Mouse (Mus musculus): Measurements from ENCODE around the gene Zfhx3. TPM values are rescaled to one million over a fixed set of nuclear protein-coding genes. Genes with fewer than 3 reads are reported as not detected.

Zfhx3 gene
- polyA plus RNA-seq, 1 experiment, result 6.6 TPM

DNA sequence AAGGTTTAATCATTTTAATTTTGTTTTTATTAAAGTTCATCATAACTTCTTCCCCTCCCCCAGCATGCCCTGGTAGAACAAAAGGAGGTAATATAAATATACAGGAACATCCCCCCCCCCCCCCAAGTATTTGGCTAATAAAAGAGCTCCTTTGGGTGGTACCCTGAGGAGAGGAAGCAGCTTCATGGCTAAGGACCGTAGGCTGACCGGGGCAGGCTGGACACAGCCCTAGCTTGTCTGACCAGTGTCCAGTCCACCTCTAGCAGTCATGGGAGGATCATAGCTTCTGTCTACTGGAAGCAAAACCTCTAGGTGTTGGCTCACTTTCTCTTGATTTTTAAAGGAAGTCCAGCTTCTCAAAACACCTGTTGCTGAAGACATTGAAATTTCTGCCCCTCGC, 927.0 kb downstream of the Zfhx3 start:
- no peaks in the 10 kb centered on the region; the same call in 1 of the 2 replicates for H3K4me1 ChIP-seq (ENCODE audit: control insufficient read depth, insufficient read depth, low read length)
- no peak for TF ChIP-seq CTCF (IDR thresholded peaks at IDR 0.05; ENCODE audit: control insufficient read depth, insufficient read depth, low read length)
- no peak for TF ChIP-seq POLR2A (IDR thresholded peaks at IDR 0.05; ENCODE audit: borderline replicate concordance, control insufficient read depth, low read depth, low read length)
- no peak overlapping the region for H3K4me3 ChIP-seq (replicated peaks; ENCODE audit: control insufficient read depth, low read depth, low read length)
- 67% methylated on average over 3 of the region's 3 CpGs for WGBS
- H3K27ac ChIP-seq (ENCODE audit: control insufficient read depth, insufficient read depth, low read depth, low read length, poor library complexity), result no peak overlapping the region

DNA sequence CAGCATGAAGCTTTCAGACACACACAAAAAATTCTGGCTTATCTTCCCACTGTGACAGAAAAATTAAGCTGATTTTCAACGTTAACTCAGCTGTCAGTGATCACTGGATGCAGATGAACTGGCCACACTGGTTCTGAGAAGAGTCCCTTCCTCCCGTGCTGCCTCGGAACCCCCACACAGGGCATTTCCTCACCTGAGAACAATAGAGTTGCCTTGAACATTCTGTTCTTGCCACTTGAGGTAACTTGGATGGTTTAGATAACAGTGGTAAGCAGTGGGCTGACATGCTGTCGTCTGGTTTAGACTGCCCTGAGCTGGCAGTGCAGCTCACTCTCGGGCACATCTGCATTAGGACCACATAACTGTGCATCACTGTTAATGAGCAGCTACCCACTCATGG, 927.5 kb downstream of the Zfhx3 start:
- no peaks in the 10 kb centered on the region; the same call in 1 of the 2 replicates for H3K4me1 ChIP-seq (ENCODE audit: control insufficient read depth, insufficient read depth, low read length)
- TF ChIP-seq CTCF (IDR thresholded peaks at IDR 0.05; ENCODE audit: control insufficient read depth, insufficient read depth, low read length), result no peak
- no peak for TF ChIP-seq POLR2A (IDR thresholded peaks at IDR 0.05; ENCODE audit: borderline replicate concordance, control insufficient read depth, low read depth, low read length)
- H3K27ac ChIP-seq (ENCODE audit: control insufficient read depth, insufficient read depth, low read depth, low read length, poor library complexity), result no peak overlapping the region
- WGBS, result 64% methylated on average over 5 of the region's 5 CpGs
- H3K4me3 ChIP-seq (replicated peaks; ENCODE audit: control insufficient read depth, low read depth, low read length), result no peak overlapping the region

DNA sequence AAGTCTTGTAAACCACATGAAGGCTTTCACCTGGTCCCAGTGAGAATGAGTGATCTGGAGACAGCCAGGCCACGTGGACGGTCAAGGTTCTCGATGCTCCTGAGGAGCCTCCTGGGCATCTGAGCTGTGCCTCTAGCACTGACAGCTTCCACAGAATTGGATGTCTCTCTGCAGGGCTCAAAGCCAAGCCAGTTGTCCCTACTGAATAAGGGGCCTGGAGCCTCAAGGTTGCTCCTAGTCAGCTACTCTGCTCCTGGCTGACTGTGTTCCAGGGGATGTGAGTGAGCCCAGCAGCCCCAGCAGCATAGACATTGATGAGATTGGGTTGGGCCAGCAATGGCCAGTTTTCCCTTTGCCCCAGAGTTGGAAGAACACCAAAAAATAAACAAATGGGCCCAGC, 927.9 kb downstream of the Zfhx3 start:
- Histone ChIP-seq H3K27ac (ENCODE audit: control insufficient read depth, insufficient read depth, low read depth, low read length, poor library complexity) (no peak overlapping the region), H3K4me3 (replicated peaks; ENCODE audit: control insufficient read depth, low read depth, low read length) (no peak overlapping the region), H3K4me1 (ENCODE audit: control insufficient read depth, insufficient read depth, low read length) (no peaks in the 10 kb centered on the region; the same call in 1 of the 2 replicates)
- 84% methylated on average over 3 of the region's 3 CpGs for WGBS
- no peak for TF ChIP-seq CTCF (IDR thresholded peaks at IDR 0.05; ENCODE audit: control insufficient read depth, insufficient read depth, low read length)
- no peak for TF ChIP-seq POLR2A (IDR thresholded peaks at IDR 0.05; ENCODE audit: borderline replicate concordance, control insufficient read depth, low read depth, low read length)

DNA sequence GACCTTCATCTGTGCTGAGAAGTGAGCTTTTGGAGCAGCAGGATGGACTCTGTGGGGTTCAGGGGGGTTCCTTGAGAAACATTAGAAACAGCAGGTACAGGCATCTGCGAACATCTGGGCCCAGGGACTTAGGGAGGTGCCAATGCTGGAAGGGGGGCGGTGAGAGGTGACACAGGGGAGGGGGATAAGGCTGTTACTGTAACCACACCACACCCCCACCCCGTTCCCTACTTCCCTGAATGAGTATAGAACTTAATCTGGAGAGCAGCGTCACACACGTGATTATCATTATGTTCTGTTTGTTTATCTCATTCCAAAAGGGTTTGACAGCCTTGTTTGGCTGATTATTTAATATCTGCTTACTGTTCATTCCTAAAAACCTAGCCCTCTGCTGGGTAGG, 933.3 kb downstream of the Zfhx3 start:
- Histone ChIP-seq H3K27ac (ENCODE audit: control insufficient read depth, insufficient read depth, low read depth, low read length, poor library complexity) (no peak overlapping the region), H3K4me1 (ENCODE audit: control insufficient read depth, insufficient read depth, low read length) (no peaks in the 10 kb centered on the region), H3K4me3 (replicated peaks; ENCODE audit: control insufficient read depth, low read depth, low read length) (no peak overlapping the region)
- 70% methylated on average over 5 of the region's 5 CpGs for WGBS
- no peak for TF ChIP-seq CTCF (IDR thresholded peaks at IDR 0.05; ENCODE audit: control insufficient read depth, insufficient read depth, low read length)
- no peak for TF ChIP-seq POLR2A (IDR thresholded peaks at IDR 0.05; ENCODE audit: borderline replicate concordance, control insufficient read depth, low read depth, low read length)

DNA sequence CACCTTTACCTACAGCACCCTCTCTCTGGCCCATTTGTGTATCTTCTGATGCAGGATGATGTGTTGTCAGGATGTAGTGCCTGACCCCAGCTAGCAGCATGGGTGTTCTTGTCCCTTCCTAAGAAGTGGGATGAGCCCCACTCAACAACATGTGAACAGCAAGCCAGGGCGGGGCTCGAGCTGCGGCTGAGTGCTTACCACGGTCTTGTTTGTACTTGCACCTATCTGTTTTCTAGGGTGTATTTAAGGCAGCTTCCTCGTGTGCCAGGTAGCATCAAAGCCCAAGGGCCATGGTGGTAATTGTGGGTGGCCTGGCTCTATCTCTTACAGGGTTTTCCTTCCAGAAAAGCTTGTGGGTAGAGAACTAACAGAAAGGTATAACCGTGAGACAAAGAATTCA, 937.7 kb downstream of the Zfhx3 start:
- Histone ChIP-seq H3K4me3 (replicated peaks; ENCODE audit: control insufficient read depth, low read depth, low read length) (no peak overlapping the region), H3K4me1 (ENCODE audit: control insufficient read depth, insufficient read depth, low read length) (no peaks in the 10 kb centered on the region), H3K27ac (ENCODE audit: control insufficient read depth, insufficient read depth, low read depth, low read length, poor library complexity) (no peak overlapping the region)
- WGBS, result 73% methylated on average over 6 of the region's 6 CpGs
- TF ChIP-seq CTCF (IDR thresholded peaks at IDR 0.05; ENCODE audit: control insufficient read depth, insufficient read depth, low read length) (no peak), POLR2A (IDR thresholded peaks at IDR 0.05; ENCODE audit: borderline replicate concordance, control insufficient read depth, low read depth, low read length) (no peak)

DNA sequence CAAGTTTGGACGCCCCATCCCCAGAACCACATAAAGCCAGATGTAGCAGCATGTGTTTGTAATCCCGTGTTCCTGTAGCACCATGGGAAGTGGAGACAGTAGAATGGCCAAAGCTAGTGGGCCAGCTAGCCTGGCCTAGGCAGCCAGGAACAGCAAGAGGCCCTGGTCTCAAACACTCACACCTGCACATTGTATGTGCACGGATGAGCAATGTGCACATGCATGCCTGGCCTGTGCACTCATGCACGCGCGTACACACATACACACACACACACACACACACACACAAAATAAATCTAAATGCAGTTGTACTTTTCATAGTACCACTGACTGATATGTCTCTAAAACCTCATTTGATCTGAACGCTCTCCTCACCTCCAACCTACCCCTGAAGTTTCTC, 938.9 kb downstream of the Zfhx3 start:
- 89% methylated on average over 7 of the region's 7 CpGs for WGBS
- TF ChIP-seq CTCF (IDR thresholded peaks at IDR 0.05; ENCODE audit: control insufficient read depth, insufficient read depth, low read length) (no peak), POLR2A (IDR thresholded peaks at IDR 0.05; ENCODE audit: borderline replicate concordance, control insufficient read depth, low read depth, low read length) (no peak)
- Histone ChIP-seq H3K4me3 (replicated peaks; ENCODE audit: control insufficient read depth, low read depth, low read length) (no peak overlapping the region), H3K4me1 (ENCODE audit: control insufficient read depth, insufficient read depth, low read length) (no peaks in the 10 kb centered on the region), H3K27ac (ENCODE audit: control insufficient read depth, insufficient read depth, low read depth, low read length, poor library complexity) (no peak overlapping the region)

DNA sequence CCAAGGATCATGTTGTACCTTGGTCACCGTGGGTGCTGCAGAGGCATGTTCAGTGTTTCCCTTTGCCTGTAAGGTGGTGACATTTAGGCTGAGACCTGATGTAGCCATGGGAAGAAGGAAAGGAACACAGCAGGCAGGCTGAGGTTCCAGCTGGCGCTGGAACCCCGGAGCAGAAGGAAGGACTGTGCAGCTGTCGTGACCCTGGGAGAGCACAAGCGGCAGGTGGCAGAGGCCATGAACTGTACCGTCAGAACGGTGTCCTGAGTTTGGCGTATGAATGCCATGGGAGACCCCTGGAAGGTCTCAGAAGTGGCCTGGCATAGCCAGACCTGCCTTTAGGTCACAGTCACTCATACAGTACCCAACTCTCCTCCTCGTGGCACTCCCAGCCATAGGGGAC, 939.6 kb downstream of the Zfhx3 start:
- no peaks in the 10 kb centered on the region for H3K4me1 ChIP-seq (ENCODE audit: control insufficient read depth, insufficient read depth, low read length)
- 84% methylated on average over 9 of the region's 9 CpGs for WGBS
- H3K27ac ChIP-seq (ENCODE audit: control insufficient read depth, insufficient read depth, low read depth, low read length, poor library complexity), result no peak overlapping the region
- TF ChIP-seq CTCF (IDR thresholded peaks at IDR 0.05; ENCODE audit: control insufficient read depth, insufficient read depth, low read length) (no peak), POLR2A (IDR thresholded peaks at IDR 0.05; ENCODE audit: borderline replicate concordance, control insufficient read depth, low read depth, low read length) (no peak)
- no peak overlapping the region for H3K4me3 ChIP-seq (replicated peaks; ENCODE audit: control insufficient read depth, low read depth, low read length)

DNA sequence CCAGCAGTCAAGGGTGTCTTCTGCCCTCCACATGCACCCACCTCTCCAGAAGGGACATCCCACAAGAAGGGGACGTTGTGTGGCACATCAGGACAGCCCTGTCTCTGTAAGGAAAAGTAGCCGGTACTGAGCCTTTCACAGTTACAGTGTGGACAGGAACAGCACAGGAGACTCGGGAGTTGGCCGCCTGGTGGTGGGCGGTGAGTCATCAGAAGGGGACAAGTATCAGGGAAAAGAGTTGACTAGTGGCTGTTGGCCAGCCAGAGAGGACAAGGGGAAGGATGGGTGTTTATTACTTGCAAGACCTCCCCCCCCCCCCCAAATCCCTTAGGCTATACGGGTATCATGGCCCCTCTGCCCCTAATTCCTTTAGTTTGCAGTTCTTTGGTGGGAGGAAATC, 940.9 kb downstream of the Zfhx3 start:
- no peak overlapping the region for H3K4me3 ChIP-seq (replicated peaks; ENCODE audit: control insufficient read depth, low read depth, low read length)
- H3K27ac ChIP-seq (ENCODE audit: control insufficient read depth, insufficient read depth, low read depth, low read length, poor library complexity), result no peak overlapping the region
- no peaks in the 10 kb centered on the region; the same call in 1 of the 2 replicates for H3K4me1 ChIP-seq (ENCODE audit: control insufficient read depth, insufficient read depth, low read length)
- 80% methylated on average over 6 of the region's 6 CpGs for WGBS
- no peak for TF ChIP-seq CTCF (IDR thresholded peaks at IDR 0.05; ENCODE audit: control insufficient read depth, insufficient read depth, low read length)
- no peak for TF ChIP-seq POLR2A (IDR thresholded peaks at IDR 0.05; ENCODE audit: borderline replicate concordance, control insufficient read depth, low read depth, low read length)

DNA sequence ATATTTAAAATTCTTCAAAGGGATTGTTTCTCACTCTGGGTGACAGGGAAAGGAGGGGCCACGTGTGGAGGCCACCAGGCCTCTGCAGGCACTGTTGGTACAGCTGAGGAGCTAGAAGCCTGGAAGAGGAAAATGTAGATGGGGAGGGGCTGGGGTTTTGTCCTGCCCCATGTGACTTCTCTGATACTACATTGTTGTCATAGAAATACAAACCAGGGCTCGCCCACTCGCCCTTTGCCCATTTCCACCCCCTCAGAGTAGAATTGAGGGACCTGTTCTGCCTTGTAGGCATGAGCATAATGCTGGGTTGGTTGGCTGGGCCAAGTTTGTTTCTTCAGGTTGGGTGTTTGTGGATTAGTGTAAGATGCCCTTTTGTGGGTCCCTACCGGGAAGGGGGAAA, 942.5 kb downstream of the Zfhx3 start:
- Histone ChIP-seq H3K27ac (ENCODE audit: control insufficient read depth, insufficient read depth, low read depth, low read length, poor library complexity) (no peak overlapping the region), H3K4me1 (ENCODE audit: control insufficient read depth, insufficient read depth, low read length) (no peaks in the 10 kb centered on the region; the same call in 1 of the 2 replicates), H3K4me3 (replicated peaks; ENCODE audit: control insufficient read depth, low read depth, low read length) (no peak overlapping the region)
- TF ChIP-seq POLR2A (IDR thresholded peaks at IDR 0.05; ENCODE audit: borderline replicate concordance, control insufficient read depth, low read depth, low read length), result no peak
- TF ChIP-seq CTCF (IDR thresholded peaks at IDR 0.05; ENCODE audit: control insufficient read depth, insufficient read depth, low read length), result no peak
- 62% methylated on average over 4 of the region's 4 CpGs for WGBS
